Mouse (Mus musculus) kidney, embryonic 14.5 days (tissue): ENCODE results near the gene Poc1a. TPM values are rescaled to one million over a fixed set of nuclear protein-coding genes. Genes with fewer than 3 reads are reported as not detected.

ENCODE experiments used
- ATAC-seq: fragments of 200-750 bp; cut with Nextera tagmentation; 2 replicates; pipeline ENCODE4 v1.8.0; 2017; ENCODE audit warnings: moderate number of reproducible peaks, mild to moderate bottlenecking, moderate TSS enrichment, moderate library complexity; ENCODE audit not compliant: low FRiP score, low TSS enrichment
- H3K27ac ChIP-seq: fragments of 300-500 bp; sonication (generic); 2 replicates; pipeline ENCODE4 v1.5.1; 2014; ENCODE audit warnings: low read depth, mild to moderate bottlenecking, low read length, moderate library complexity, mixed read lengths
- H3K27me3 ChIP-seq: fragments of 300-500 bp; sonication (generic); 2 replicates; pipeline ENCODE4 v1.6.1; 2014; ENCODE audit warnings: mild to moderate bottlenecking, low read length; ENCODE audit not compliant: control insufficient read depth, insufficient read depth
- H3K36me3 ChIP-seq: fragments of 300-500 bp; sonication (generic); 2 replicates; pipeline ENCODE4 v1.6.1; 2014; ENCODE audit warnings: low read length, mixed read lengths; ENCODE audit not compliant: control insufficient read depth, insufficient read depth
- H3K4me1 ChIP-seq: fragments of 300-500 bp; sonication (generic); 2 replicates; pipeline ENCODE4 v1.6.1; 2014; ENCODE audit warnings: low read length, mixed read lengths; ENCODE audit not compliant: control insufficient read depth, insufficient read depth
- H3K4me2 ChIP-seq: fragments of 300-500 bp; sonication (generic); replicated peaks from 2 replicates; pipeline ENCODE4 v1.6.1; 2014; ENCODE audit warnings: low read depth, mild to moderate bottlenecking, low read length
- H3K4me3 ChIP-seq: fragments of 300-500 bp; sonication (generic); 2 replicates; pipeline ENCODE4 v1.5.1; 2014; ENCODE audit warnings: mild to moderate bottlenecking, low read length
- H3K9ac ChIP-seq: fragments of 300-500 bp; sonication (generic); 2 replicates; pipeline ENCODE4 v1.6.1; 2014; ENCODE audit warnings: low read depth, mild to moderate bottlenecking, low read length, moderate library complexity
- H3K9me3 ChIP-seq: fragments of 300-500 bp; sonication (generic); 2 replicates; pipeline ENCODE4 v1.6.1; 2016; ENCODE audit warnings: low read length; ENCODE audit not compliant: control insufficient read depth
- WGBS: fragments of 180-500 bp; shearing (Covaris S2); extraction: QIAGEN DNeasy Blood & Tissue Kit; methylation state at CpG from one replicate; pipeline ENCODE4 v1.1.7; 2014; 5-methylcytosine and 5-hydroxymethylcytosine counted together
- polyA plus RNA-seq: library from polyadenylated mRNA; unstranded; fragments of >200 nt; fragmentation: Nextera tagmentation; extraction: Ambion mirVana; gene quantifications from 2 replicates; pipeline ENCODE4 v1.2.1, GENCODE M21; 2014

The Poc1a gene
- polyA plus RNA-seq, 1 experiment from 2014 or later, result 29.1 TPM

GRCm38 (mm10) chr9:106355975-106356286, 75.1 kb downstream of the Poc1a start:
- Histone ChIP-seq H3K9me3 (no peaks in the 10 kb centered on the region), H3K4me2 (no peak overlapping the region), H3K36me3 (no peaks in the 10 kb centered on the region), H3K4me3 (no peak overlapping the region), H3K9ac (0 out of 2 replicates have a peak overlapping the region, but pooled peaks have one; percentile 12), H3K4me1 (peaks cover 27% of the 10 kb centered on the region), H3K27me3 (no peaks in the 10 kb centered on the region), H3K27ac (peak overlapping the region; percentile 73)
- ATAC-seq, result peak; percentile 13; the same call in 1 of the 2 replicates

DNA sequence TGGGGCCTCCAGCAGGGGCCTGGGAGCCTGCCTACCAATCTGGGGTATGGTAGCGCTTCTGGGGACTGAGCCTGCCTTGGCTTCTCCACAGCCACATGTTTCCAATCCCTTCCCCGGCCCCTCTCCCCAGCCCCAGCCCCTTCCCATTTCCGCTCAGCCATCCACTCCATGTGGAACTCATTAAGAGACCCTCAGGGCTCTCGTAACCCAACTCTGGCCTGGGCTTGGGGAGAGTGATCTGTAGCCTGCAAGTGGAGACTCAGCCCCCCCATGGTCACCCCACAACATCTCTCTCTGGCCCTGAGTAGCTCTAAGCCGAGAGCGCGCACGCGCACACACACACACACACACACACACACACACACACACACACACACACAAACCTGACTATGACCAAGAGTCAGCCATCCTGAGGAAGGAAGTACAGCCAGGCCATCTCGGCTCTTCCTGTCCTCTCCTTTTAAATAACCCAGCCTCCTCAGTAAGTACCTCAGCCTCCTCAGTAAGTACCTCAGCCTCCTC, 75.5 kb downstream of the Poc1a start:
- peak; percentile 57 for ATAC-seq
- no peaks in the 10 kb centered on the region for H3K27me3 ChIP-seq
- WGBS, result 32% methylated on average over 10 of the region's 10 CpGs
- H3K4me1 ChIP-seq, result peaks cover 25% of the 10 kb centered on the region
- no peaks in the 10 kb centered on the region for H3K36me3 ChIP-seq
- no peak overlapping the region for H3K4me2 ChIP-seq
- H3K4me3 ChIP-seq, result no peak overlapping the region
- peak overlapping the region; percentile 73 for H3K27ac ChIP-seq
- 0 out of 2 replicates have a peak overlapping the region, but pooled peaks have one; percentile 12 for H3K9ac ChIP-seq
- H3K9me3 ChIP-seq, result no peaks in the 10 kb centered on the region

- Histone ChIP-seq H3K9ac (no peak overlapping the region), H3K9me3 (no peaks in the 10 kb centered on the region), H3K27ac (no peak overlapping the region), H3K27me3 (no peaks in the 10 kb centered on the region), H3K4me3 (no peak overlapping the region), H3K4me1 (peaks cover 22% of the 10 kb centered on the region), H3K4me2 (no peak overlapping the region), H3K36me3 (no peaks in the 10 kb centered on the region)
- 77% methylated on average over 3 of the region's 3 CpGs for WGBS
- no peak for ATAC-seq
Measured at GRCm38 (mm10) chr9:106357167-106357566, 76.3 kb downstream of the Poc1a start.

DNA sequence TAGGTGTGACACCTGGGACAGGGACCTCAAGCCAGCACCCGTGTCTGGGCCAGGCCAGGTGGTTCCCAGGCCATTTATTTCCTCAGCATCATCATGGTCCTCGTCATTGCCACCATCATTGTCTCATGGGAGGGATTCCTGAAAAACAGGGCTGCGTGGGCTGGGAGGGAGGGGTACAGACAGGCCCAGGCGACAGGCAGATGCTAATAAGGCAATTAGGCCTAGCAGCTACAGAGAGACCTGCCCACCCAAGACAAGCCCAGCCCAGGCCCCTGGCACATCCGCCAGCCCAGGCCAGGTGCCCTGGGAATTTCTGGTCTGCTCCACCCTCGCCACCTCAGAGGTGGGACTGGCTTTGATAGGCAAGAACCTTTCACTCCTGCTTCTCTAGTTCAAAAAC, 78.4 kb downstream of the Poc1a start:
- Histone ChIP-seq H3K9ac (no peak overlapping the region), H3K27me3 (no peaks in the 10 kb centered on the region), H3K9me3 (no peaks in the 10 kb centered on the region), H3K4me3 (no peak overlapping the region), H3K27ac (no peak overlapping the region), H3K4me1 (peaks cover 15% of the 10 kb centered on the region), H3K4me2 (no peak overlapping the region), H3K36me3 (no peaks in the 10 kb centered on the region)
- 58% methylated on average over 6 of the region's 6 CpGs for WGBS
- ATAC-seq, result no peak

GRCm38 (mm10) chr9:106361140-106361539, 80.3 kb downstream of the Poc1a start:
- Histone ChIP-seq H3K36me3 (no peaks in the 10 kb centered on the region), H3K9me3 (no peaks in the 10 kb centered on the region), H3K4me3 (no peak overlapping the region), H3K27ac (no peak overlapping the region), H3K4me1 (peaks cover 6% of the 10 kb centered on the region), H3K4me2 (no peak overlapping the region), H3K9ac (no peak overlapping the region), H3K27me3 (no peaks in the 10 kb centered on the region)
- WGBS, result 78% methylated on average over 6 of the region's 6 CpGs
- ATAC-seq, result no peak

GRCm38 (mm10) chr9:106365333-106365732, 84.5 kb downstream of the Poc1a start:
- no peak overlapping the region for H3K4me2 ChIP-seq
- ATAC-seq, result no peak
- H3K27me3 ChIP-seq, result no peaks in the 10 kb centered on the region
- H3K27ac ChIP-seq, result no peak overlapping the region
- no peak overlapping the region for H3K9ac ChIP-seq
- H3K4me3 ChIP-seq, result no peak overlapping the region
- 71% methylated on average over 7 of the region's 7 CpGs for WGBS
- 0 out of 2 replicates have a peak, but pooled peaks cover under 1% of the 10 kb centered on the region for H3K36me3 ChIP-seq
- H3K4me1 ChIP-seq, result peaks cover 16% of the 10 kb centered on the region
- H3K9me3 ChIP-seq, result no peaks in the 10 kb centered on the region

- Histone ChIP-seq H3K27ac (no peak overlapping the region), H3K4me1 (peaks cover 25% of the 10 kb centered on the region), H3K36me3 (peaks cover 9% of the 10 kb centered on the region; the same call in 1 of the 2 replicates), H3K4me3 (no peak overlapping the region), H3K27me3 (no peaks in the 10 kb centered on the region), H3K9ac (no peak overlapping the region), H3K9me3 (no peaks in the 10 kb centered on the region), H3K4me2 (no peak overlapping the region)
- ATAC-seq, result no peak
- WGBS, result 55% methylated on average over 1 of the region's 1 CpGs
Measured at GRCm38 (mm10) chr9:106366188-106366587, 85.3 kb downstream of the Poc1a start.

DNA sequence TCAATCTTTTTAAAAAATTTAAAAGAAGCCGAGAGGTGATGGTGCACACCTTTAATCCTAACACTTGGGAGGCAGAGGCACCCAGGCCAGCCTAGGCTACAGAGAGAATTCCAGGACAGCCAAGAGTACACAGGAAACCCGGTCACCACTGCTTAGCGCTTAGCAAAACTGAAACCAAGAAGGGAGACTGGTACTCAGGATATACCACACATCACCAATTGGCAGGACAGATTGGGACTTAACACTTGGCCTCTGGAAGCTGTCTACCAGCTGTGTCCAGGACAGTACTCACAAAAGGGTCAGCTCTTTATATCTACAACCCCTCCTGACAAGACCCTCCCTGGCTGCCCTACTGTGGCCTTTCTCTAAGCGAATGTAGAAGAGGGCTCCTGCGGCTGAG, 86.1 kb downstream of the Poc1a start:
- no peaks in the 10 kb centered on the region for H3K9me3 ChIP-seq
- peak overlapping the region; percentile 66 for H3K9ac ChIP-seq
- 29% methylated on average over 5 of the region's 5 CpGs for WGBS
- H3K27me3 ChIP-seq, result no peaks in the 10 kb centered on the region
- H3K36me3 ChIP-seq, result peaks cover 12% of the 10 kb centered on the region; the same call in 1 of the 2 replicates
- peak overlapping the region; percentile 81 for H3K4me3 ChIP-seq
- peak overlapping the region; percentile 96 for H3K4me2 ChIP-seq
- H3K27ac ChIP-seq, result peak overlapping the region; percentile 80; the same call in 1 of the 2 replicates
- H3K4me1 ChIP-seq, result peaks cover 32% of the 10 kb centered on the region
- 0 out of 2 replicates have a peak, but pooled peaks have one; percentile 2 for ATAC-seq

GRCm38 (mm10) chr9:106367592-106368111, 86.8 kb downstream of the Poc1a start:
- H3K4me1 ChIP-seq, result peaks cover 39% of the 10 kb centered on the region
- ATAC-seq, result peak; percentile 91
- WGBS, result under 1% methylated on average over 36 of the region's 36 CpGs

More at GRCm38 (mm10) chr9:106367592-106368111, 86.8 kb downstream of the Poc1a start:
- Histone ChIP-seq H3K27me3 (no peaks in the 10 kb centered on the region), H3K4me3 (peak overlapping the region; percentile 81), H3K27ac (peak overlapping the region; percentile 96), H3K9ac (peak overlapping the region; percentile 94), H3K4me2 (peak overlapping the region; percentile 96), H3K36me3 (peaks cover 16% of the 10 kb centered on the region), H3K9me3 (no peaks in the 10 kb centered on the region)
